In the genomic region with DNA sequence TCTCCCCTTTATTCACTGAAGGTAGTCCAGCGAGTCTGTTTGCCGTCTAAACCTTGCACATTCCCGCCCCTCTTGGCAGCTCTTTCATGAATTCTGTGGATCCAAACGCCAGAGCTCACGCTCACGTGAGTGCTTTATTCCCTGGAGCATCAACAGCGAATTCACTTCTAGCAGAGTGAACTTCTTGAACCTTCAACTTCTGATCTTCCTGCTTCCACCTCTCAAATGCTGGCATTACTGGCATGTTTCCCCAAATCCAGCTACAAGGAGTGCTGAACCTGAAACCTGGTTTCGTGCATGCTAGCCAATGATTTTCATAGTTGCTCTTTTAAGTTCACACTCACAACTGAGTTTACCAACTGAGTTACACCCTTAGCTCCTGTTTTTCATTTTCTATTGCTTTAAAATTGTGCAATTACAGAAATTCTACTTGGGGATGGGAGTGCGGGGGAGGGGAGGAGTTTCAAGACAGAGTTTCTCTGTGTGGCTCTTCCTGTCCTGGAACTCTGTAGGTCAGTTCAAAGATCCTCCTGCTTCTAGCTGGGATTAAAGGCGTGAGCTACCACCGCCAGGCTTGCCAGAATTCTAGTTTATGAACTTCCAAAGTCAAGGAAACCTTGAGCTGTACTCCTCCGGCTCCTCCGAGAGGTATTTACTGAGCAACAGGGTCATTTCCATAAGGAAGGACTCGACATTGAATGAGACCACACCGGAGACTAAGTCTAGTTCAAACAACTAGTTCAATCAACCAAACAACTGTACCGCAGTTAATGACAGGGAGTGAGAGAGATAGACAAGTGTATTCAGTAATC, we compare ENCODE assay signal across 8 mouse cellular contexts. TPM values are rescaled to one million over a fixed set of nuclear protein-coding genes. Genes with fewer than 3 reads are reported as not detected.
DNase-seq lines count a peak whose midpoint lies in the region; ATAC-seq and TF ChIP-seq lines count a peak whose summit lies in the region.

No protein-coding gene starts in this region.

- TF ChIP-seq CTCF in heart, postnatal 0 days (IDR thresholded peaks at IDR 0.05; ENCODE audit: low read depth) = no peak

- DNase-seq in gastrocnemius, postnatal 14 days = peak; percentile 29
- no peak for DNase-seq in gastrocnemius, postnatal 4 days (ENCODE audit: low spot score in 2 of 2)
- peak; percentile 36 for DNase-seq in embryonic facial prominence, embryonic 11.5 days (ENCODE audit: low spot score)
- DNase-seq in heart, postnatal 0 days (ENCODE audit: low spot score) = peak; percentile 36
- peak; percentile 46 to 65 for DNase-seq in kidney, postnatal 4 days
- DNase-seq in midbrain, embryonic 11.5 days (ENCODE audit: low spot score, missing footprints) = no peak
- DNase-seq in cerebellum, postnatal 14 days = no peak

- no peaks in the 10 kb centered on the region for H3K4me1 ChIP-seq in embryonic facial prominence, embryonic 11.5 days (ENCODE audit: control insufficient read depth, insufficient read depth, low read length)
- peaks cover 20% of the 10 kb centered on the region for H3K4me1 ChIP-seq in heart, postnatal 0 days (ENCODE audit: control insufficient read depth, insufficient read depth)
- H3K4me1 ChIP-seq in midbrain, embryonic 11.5 days (ENCODE audit: control insufficient read depth, insufficient read depth, low read length) = peaks cover 11% of the 10 kb centered on the region

- TF ChIP-seq EP300 in heart, postnatal 0 days (IDR thresholded peaks at IDR 0.05; ENCODE audit: low read depth) = 0 out of 2 replicates have a peak, but pooled peaks have one; percentile 21

- H3K4me3 ChIP-seq in embryonic facial prominence, embryonic 11.5 days (ENCODE audit: low read depth, low read length) = peak overlapping the region; percentile 83
- peak overlapping the region; percentile 86 for H3K4me3 ChIP-seq in heart, postnatal 0 days (ENCODE audit: low read depth, low read length)
- peak overlapping the region; percentile 81 for H3K4me3 ChIP-seq in midbrain, embryonic 11.5 days (ENCODE audit: low read depth, low read length)

- no peak overlapping the region for H3K27ac ChIP-seq in embryonic facial prominence, embryonic 11.5 days (replicated peaks; ENCODE audit: low read depth, low read length)
- peak overlapping the region; percentile 85 for H3K27ac ChIP-seq in heart, postnatal 0 days (ENCODE audit: low read depth)
- 0 out of 2 replicates have a peak overlapping the region, but pooled peaks have one; percentile 16 for H3K27ac ChIP-seq in midbrain, embryonic 11.5 days (ENCODE audit: low read depth, low read length)

- peak; percentile 31; the same call in 1 of the 2 replicates for ATAC-seq in embryonic facial prominence, embryonic 11.5 days (replicated peaks; ENCODE audit: insufficient number of reproducible peaks, low FRiP score, low TSS enrichment, low read depth)
- peak; percentile 49 for ATAC-seq in heart, postnatal 0 days (ENCODE audit: insufficient read depth, low read depth)
- ATAC-seq in midbrain, embryonic 11.5 days (ENCODE audit: low FRiP score) = no peak; the same call in 1 of the 2 replicates
- no peak for ATAC-seq in activated CD4-positive, CD25-positive, alpha-beta regulatory T cell, adult 4 months

- H3K9ac ChIP-seq in embryonic facial prominence, embryonic 11.5 days (replicated peaks; ENCODE audit: low read length) = peak overlapping the region; percentile 82
- H3K9ac ChIP-seq in heart, postnatal 0 days (replicated peaks; ENCODE audit: low read depth, low read length) = peak overlapping the region; percentile 45
- H3K9ac ChIP-seq in midbrain, embryonic 11.5 days (ENCODE audit: low read length) = peak overlapping the region; percentile 80

- no peaks in the 10 kb centered on the region; the same call in 1 of the 2 replicates for H3K36me3 ChIP-seq in embryonic facial prominence, embryonic 11.5 days (replicated peaks; ENCODE audit: control insufficient read depth, insufficient read depth, low read depth, low read length)
- H3K36me3 ChIP-seq in heart, postnatal 0 days (replicated peaks; ENCODE audit: control insufficient read depth, insufficient read depth, low read length) = peaks cover 9% of the 10 kb centered on the region
- no peaks in the 10 kb centered on the region for H3K36me3 ChIP-seq in midbrain, embryonic 11.5 days (ENCODE audit: control insufficient read depth, insufficient read depth, low read length)

- WGBS in embryonic facial prominence, embryonic 11.5 days = 18% methylated on average over 16 of the region's 16 CpGs
- WGBS in heart, postnatal 0 days = 11% methylated on average over 16 of the region's 16 CpGs
- 24% methylated on average over 16 of the region's 16 CpGs for WGBS in midbrain, embryonic 11.5 days

- no peaks in the 10 kb centered on the region for H3K27me3 ChIP-seq in embryonic facial prominence, embryonic 11.5 days (ENCODE audit: control insufficient read depth, insufficient read depth, low read length)
- H3K27me3 ChIP-seq in heart, postnatal 0 days (ENCODE audit: control insufficient read depth, insufficient read depth, low read length) = no peaks in the 10 kb centered on the region
- H3K27me3 ChIP-seq in midbrain, embryonic 11.5 days (ENCODE audit: control insufficient read depth, insufficient read depth, low read length) = no peaks in the 10 kb centered on the region

- intact Hi-C loops in gastrocnemius, postnatal 14 days (cut with DNase I; ENCODE audit: low total_unique reads) = no loop called here

- no peaks in the 10 kb centered on the region for H3K9me3 ChIP-seq in embryonic facial prominence, embryonic 11.5 days (replicated peaks; ENCODE audit: control insufficient read depth, low read length)
- no peaks in the 10 kb centered on the region for H3K9me3 ChIP-seq in heart, postnatal 0 days (replicated peaks; ENCODE audit: control insufficient read depth, low read length)
- no peaks in the 10 kb centered on the region for H3K9me3 ChIP-seq in midbrain, embryonic 11.5 days (ENCODE audit: control insufficient read depth, low read length)

- H3K4me2 ChIP-seq in embryonic facial prominence, embryonic 11.5 days (ENCODE audit: low read depth, low read length) = peak overlapping the region; percentile 90
- peak overlapping the region; percentile 95 for H3K4me2 ChIP-seq in heart, postnatal 0 days (ENCODE audit: low read depth, low read length)
- peak overlapping the region; percentile 73 for H3K4me2 ChIP-seq in midbrain, embryonic 11.5 days

RNA-seq across cellular contexts. Expression of a gene that starts 0.5 kb away (rescaled TPM):
- total RNA-seq in gastrocnemius, postnatal 14 days (2021) = 10 to 100 TPM; 12.0 to 13.7 TPM
- 10 to 100 TPM; 24.7 to 26.2 TPM for total RNA-seq in gastrocnemius, postnatal 4 days (2021)
- 11.0 and 14.1 TPM in 2 replicates for polyA plus RNA-seq in embryonic facial prominence, embryonic 11.5 days (2014; fragmentation: Nextera tagmentation; extraction: Ambion mirVana)
- total RNA-seq in heart, postnatal 0 days (2014; rRNA removed; ENCODE audit: low replicate concordance) = 21.4 and 29.5 TPM in 2 replicates
- 2.9 and 3.0 TPM in 2 replicates for polyA plus RNA-seq in heart, postnatal 0 days (2015; fragmentation: Nextera tagmentation; extraction: Ambion mirVana)
- polyA plus RNA-seq in midbrain, embryonic 11.5 days (2014; fragmentation: Nextera tagmentation; extraction: Ambion mirVana) = 12.1 and 13.3 TPM in 2 replicates
- polyA plus RNA-seq in activated CD4-positive, CD25-positive, alpha-beta regulatory T cell, adult 4 months (2017; shearing (Covaris generic)) = 1 to 10 TPM; 6.8 to 6.9 TPM

RNA-seq across cellular contexts. Expression of a gene that starts 8.6 kb away (rescaled TPM):
- 10 to 100 TPM; 17.7 to 20.6 TPM for total RNA-seq in gastrocnemius, postnatal 14 days (2021)
- total RNA-seq in gastrocnemius, postnatal 4 days (2021) = 10 to 100 TPM; 24.6 to 27.1 TPM
- polyA plus RNA-seq in embryonic facial prominence, embryonic 11.5 days (2014; fragmentation: Nextera tagmentation; extraction: Ambion mirVana) = 5.2 and 5.3 TPM in 2 replicates
- total RNA-seq in heart, postnatal 0 days (2014; rRNA removed; ENCODE audit: low replicate concordance) = 31.2 and 32.4 TPM in 2 replicates
- 3.7 and 4.1 TPM in 2 replicates for polyA plus RNA-seq in heart, postnatal 0 days (2015; fragmentation: Nextera tagmentation; extraction: Ambion mirVana)
- polyA plus RNA-seq in midbrain, embryonic 11.5 days (2014; fragmentation: Nextera tagmentation; extraction: Ambion mirVana) = 5.1 and 6.0 TPM in 2 replicates
- polyA plus RNA-seq in activated CD4-positive, CD25-positive, alpha-beta regulatory T cell, adult 4 months (2017; shearing (Covaris generic)) = 10 to 100 TPM; 14.5 to 15.2 TPM

RNA-seq across cellular contexts. Expression of a gene that starts 38.3 kb away (rescaled TPM):
- total RNA-seq in gastrocnemius, postnatal 14 days (2021) = 10 to 100 TPM; 44.4 to 49.4 TPM
- 10 to 100 TPM; 26.3 to 27.6 TPM for total RNA-seq in gastrocnemius, postnatal 4 days (2021)
- 14.4 and 16.9 TPM in 2 replicates for polyA plus RNA-seq in embryonic facial prominence, embryonic 11.5 days (2014; fragmentation: Nextera tagmentation; extraction: Ambion mirVana)
- total RNA-seq in heart, postnatal 0 days (2014; rRNA removed; ENCODE audit: low replicate concordance) = 124 and 127 TPM in 2 replicates
- polyA plus RNA-seq in heart, postnatal 0 days (2015; fragmentation: Nextera tagmentation; extraction: Ambion mirVana) = 72.9 and 73.0 TPM in 2 replicates
- 11.6 and 13.7 TPM in 2 replicates for polyA plus RNA-seq in midbrain, embryonic 11.5 days (2014; fragmentation: Nextera tagmentation; extraction: Ambion mirVana)
- 1 to 10 TPM; 2.6 to 3.3 TPM for polyA plus RNA-seq in activated CD4-positive, CD25-positive, alpha-beta regulatory T cell, adult 4 months (2017; shearing (Covaris generic))

RNA-seq across cellular contexts. Expression of a gene that starts 39.6 kb away (rescaled TPM):
- total RNA-seq in gastrocnemius, postnatal 14 days (2021) = 1 to 10 TPM; 3.5 to 4.0 TPM
- 1 to 10 TPM; 4.5 to 5.7 TPM for total RNA-seq in gastrocnemius, postnatal 4 days (2021)
- 30.9 and 31.6 TPM in 2 replicates for polyA plus RNA-seq in embryonic facial prominence, embryonic 11.5 days (2014; fragmentation: Nextera tagmentation; extraction: Ambion mirVana)
- 15.5 and 27.4 TPM in 2 replicates for total RNA-seq in heart, postnatal 0 days (2014; rRNA removed; ENCODE audit: low replicate concordance)
- 19.9 and 21.1 TPM in 2 replicates for polyA plus RNA-seq in heart, postnatal 0 days (2015; fragmentation: Nextera tagmentation; extraction: Ambion mirVana)
- polyA plus RNA-seq in midbrain, embryonic 11.5 days (2014; fragmentation: Nextera tagmentation; extraction: Ambion mirVana) = 28.0 and 30.6 TPM in 2 replicates
- polyA plus RNA-seq in activated CD4-positive, CD25-positive, alpha-beta regulatory T cell, adult 4 months (2017; shearing (Covaris generic)) = 10 to 100 TPM; 31.6 to 32.4 TPM

RNA-seq across cellular contexts. Expression of a gene that starts 45.3 kb away (rescaled TPM):
- 1 to 10 TPM; 5.9 to 6.1 TPM for total RNA-seq in gastrocnemius, postnatal 14 days (2021)
- total RNA-seq in gastrocnemius, postnatal 4 days (2021) = 10 to 100 TPM; 11.9 to 13.6 TPM
- 75.4 and 82.5 TPM in 2 replicates for polyA plus RNA-seq in embryonic facial prominence, embryonic 11.5 days (2014; fragmentation: Nextera tagmentation; extraction: Ambion mirVana)
- total RNA-seq in heart, postnatal 0 days (2014; rRNA removed; ENCODE audit: low replicate concordance) = 16.3 and 20.5 TPM in 2 replicates
- polyA plus RNA-seq in heart, postnatal 0 days (2015; fragmentation: Nextera tagmentation; extraction: Ambion mirVana) = 13.6 and 15.2 TPM in 2 replicates
- 65.0 and 69.8 TPM in 2 replicates for polyA plus RNA-seq in midbrain, embryonic 11.5 days (2014; fragmentation: Nextera tagmentation; extraction: Ambion mirVana)
- 10 to 100 TPM; 32.0 to 33.8 TPM for polyA plus RNA-seq in activated CD4-positive, CD25-positive, alpha-beta regulatory T cell, adult 4 months (2017; shearing (Covaris generic))

Comparison
In these comparisons a context has a peak if more than half of its experiments do, and no peak if none do; other contexts are left out.
1. DNase-seq: peak in gastrocnemius, postnatal 14 days (single experiment), embryonic facial prominence, embryonic 11.5 days (single experiment), heart, postnatal 0 days (single experiment) and kidney, postnatal 4 days (2 of 2); none in gastrocnemius, postnatal 4 days (0 of 2), midbrain, embryonic 11.5 days (single experiment) and cerebellum, postnatal 14 days (0 of 2).
2. ATAC-seq: peak in embryonic facial prominence, embryonic 11.5 days (single experiment) and heart, postnatal 0 days (single experiment); none in midbrain, embryonic 11.5 days (single experiment) and activated CD4-positive, CD25-positive, alpha-beta regulatory T cell, adult 4 months (single experiment).
3. Peak in every context shown above with its lines, with median percentiles within 50 percentile points of each other: H3K4me2 ChIP-seq, H3K4me3 ChIP-seq and H3K9ac ChIP-seq.